Comparison of ENCODE assay signal across 28 mouse cellular contexts in the genomic region with DNA sequence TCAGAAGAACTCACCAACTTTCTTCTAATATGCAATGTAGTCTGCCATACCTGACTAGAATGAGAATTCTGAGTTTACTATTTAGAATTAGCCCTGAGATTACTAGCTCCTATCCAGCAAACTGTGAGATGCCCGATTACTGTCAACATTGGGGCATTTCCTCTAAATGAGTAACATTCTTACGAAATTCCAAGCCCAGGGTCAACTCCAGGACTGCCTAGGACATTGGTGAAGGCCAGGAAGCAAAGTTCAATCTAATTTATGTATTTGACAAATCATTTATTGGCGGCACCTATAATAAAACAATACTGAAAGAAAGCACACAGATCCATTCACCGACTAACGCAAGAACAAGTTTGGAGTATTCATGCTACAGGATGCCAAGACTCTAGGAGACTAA. TPM values are rescaled to one million over a fixed set of nuclear protein-coding genes. Genes with fewer than 3 reads are reported as not detected.
DNase-seq lines count a peak whose midpoint lies in the region; ATAC-seq and TF ChIP-seq lines count a peak whose summit lies in the region.
"Had no signal": no experiment of that assay in that cellular context is flagged by ENCODE, and none has a peak within 500 bp of the region (broad histone marks: within the 10 kb centered on the region; RNA-seq: fewer than 3 reads in every experiment).

No protein-coding gene starts in this region.

- DNase-seq in adrenal gland, adult 2 months = peak; percentile 62
- no peak for DNase-seq in adrenal gland, postnatal 4 days (ENCODE audit: low spot score in 2 of 2)
- peak; percentile 47 for DNase-seq in kidney, adult 2 months
- no peak for DNase-seq in kidney, postnatal 14 days
- DNase-seq in liver, adult 2 months (ENCODE audit: extremely low read depth, low read depth, low spot score) = peak; percentile 92
- DNase-seq in liver, postnatal 0 days = no peak
- DNase-seq: adrenal gland, postnatal 10 days; B cell, adult 2 months; cerebellum, adult 11-12 months; cerebellum, adult 2 months; cerebellum, adult 9-10 months; cerebellum, postnatal 10 days; cerebellum, postnatal 25 days had no signal

- 0 out of 2 replicates have a peak, but pooled peaks cover 2% of the 10 kb centered on the region for H3K4me1 ChIP-seq in kidney, adult 2 months (ENCODE audit: control insufficient read depth, insufficient read depth, low read length)
- H3K4me1 ChIP-seq in liver, adult 2 months (ENCODE audit: control insufficient read depth, insufficient read depth, low read length) = peaks cover 12% of the 10 kb centered on the region; the same call in 1 of the 2 replicates
- no peaks in the 10 kb centered on the region for H3K4me1 ChIP-seq in liver, postnatal 0 days (ENCODE audit: insufficient read depth)
- H3K4me1 ChIP-seq: embryonic facial prominence, embryonic 13.5 days; embryonic facial prominence, embryonic 15.5 days; forebrain, embryonic 10.5 days; forebrain, embryonic 12.5 days had no signal

- no peaks in the 10 kb centered on the region for H3K79me2 ChIP-seq in liver, adult 2 months (ENCODE audit: control insufficient read depth, insufficient read depth, low read length)

- no peaks in the 10 kb centered on the region for H3K36me3 ChIP-seq in kidney, adult 2 months (ENCODE audit: control insufficient read depth, insufficient read depth, low read length)
- H3K36me3 ChIP-seq in liver, adult 2 months (ENCODE audit: control insufficient read depth, insufficient read depth, low read length) = no peaks in the 10 kb centered on the region
- H3K36me3 ChIP-seq in liver, postnatal 0 days (replicated peaks; ENCODE audit: insufficient read depth, low read length) = no peaks in the 10 kb centered on the region
- H3K36me3 ChIP-seq: embryonic facial prominence, embryonic 13.5 days; embryonic facial prominence, embryonic 15.5 days; forebrain, embryonic 10.5 days; forebrain, embryonic 12.5 days; G1E had no signal

- no peak overlapping the region for H3K4me2 ChIP-seq in liver, postnatal 0 days (ENCODE audit: low read depth, low read length)
- H3K4me2 ChIP-seq: embryonic facial prominence, embryonic 13.5 days; embryonic facial prominence, embryonic 15.5 days; forebrain, embryonic 12.5 days had no signal

- TF ChIP-seq POLR2A in kidney, adult 2 months (IDR thresholded peaks at IDR 0.05; ENCODE audit: low read depth, low read length) = no peak
- no peak for TF ChIP-seq POLR2A in liver, adult 2 months (IDR thresholded peaks at IDR 0.05; ENCODE audit: extremely low read depth, insufficient read depth, low read length)

- 69% methylated on average over 5 of the region's 5 CpGs for WGBS in kidney, adult 2 months
- 31% methylated on average over 5 of the region's 5 CpGs for WGBS in liver, adult 2 months
- 66% methylated on average over 5 of the region's 5 CpGs for WGBS in liver, postnatal 0 days (ENCODE audit: insufficient replicate concordance)

- no peak for TF ChIP-seq CTCF in kidney, adult 2 months (conservative IDR thresholded peaks at IDR 0.05; ENCODE audit: insufficient read depth, insufficient read length, low read depth, low read length)
- no peak for TF ChIP-seq CTCF in liver, adult 2 months (IDR thresholded peaks at IDR 0.05; ENCODE audit: low read depth, low read length)
- TF ChIP-seq CTCF in liver, postnatal 0 days (IDR thresholded peaks at IDR 0.05; ENCODE audit: low read depth) = no peak

- no peak overlapping the region for H3K9ac ChIP-seq in liver, adult 2 months (ENCODE audit: low read depth, low read length)
- no peak overlapping the region for H3K9ac ChIP-seq in liver, postnatal 0 days (replicated peaks)
- H3K9ac ChIP-seq: embryonic facial prominence, embryonic 13.5 days; embryonic facial prominence, embryonic 15.5 days; forebrain, embryonic 12.5 days had no signal

- no peaks in the 10 kb centered on the region for H3K9me3 ChIP-seq in liver, postnatal 0 days (ENCODE audit: low read length)
- H3K9me3 ChIP-seq: embryonic facial prominence, embryonic 13.5 days; embryonic facial prominence, embryonic 15.5 days; forebrain, embryonic 10.5 days; forebrain, embryonic 12.5 days; G1E had no signal

- H3K4me3 ChIP-seq in kidney, adult 2 months (ENCODE audit: insufficient read depth, low read depth, low read length) = no peak overlapping the region
- H3K4me3 ChIP-seq in liver, adult 2 months (ENCODE audit: insufficient read depth, low read depth, low read length) = no peak overlapping the region
- no peak overlapping the region for H3K4me3 ChIP-seq in liver, postnatal 0 days (ENCODE audit: low read depth, low read length)
- H3K4me3 ChIP-seq: embryonic facial prominence, embryonic 13.5 days; embryonic facial prominence, embryonic 15.5 days; erythroblast, embryonic 14.5 days; forebrain, embryonic 10.5 days; forebrain, embryonic 12.5 days had no signal

- no peak for ATAC-seq in liver, postnatal 0 days
- ATAC-seq: activated CD4-positive, CD25-positive, alpha-beta regulatory T cell, adult 4 months; CD4-positive, CD25-positive, alpha-beta regulatory T cell, adult 4 months; forebrain, embryonic 14.5 days; forebrain, embryonic 16.5 days; Patski had no signal

- H3K27ac ChIP-seq in kidney, adult 2 months (ENCODE audit: insufficient read depth, low read depth, low read length) = no peak overlapping the region
- H3K27ac ChIP-seq in liver, adult 2 months (replicated peaks; ENCODE audit: insufficient read depth, low read depth, low read length) = peak overlapping the region; percentile 16; the same call in 1 of the 2 replicates
- H3K27ac ChIP-seq in liver, postnatal 0 days (ENCODE audit: low read depth) = no peak overlapping the region
- H3K27ac ChIP-seq: embryonic facial prominence, embryonic 13.5 days; embryonic facial prominence, embryonic 15.5 days; forebrain, embryonic 10.5 days; forebrain, embryonic 12.5 days had no signal

- no peak for TF ChIP-seq EP300 in liver, postnatal 0 days (IDR thresholded peaks at IDR 0.05; ENCODE audit: low read depth)

- no peaks in the 10 kb centered on the region for H3K27me3 ChIP-seq in kidney, adult 2 months (replicated peaks; ENCODE audit: control insufficient read depth, insufficient read depth, low read length)
- no peaks in the 10 kb centered on the region for H3K27me3 ChIP-seq in liver, adult 2 months (ENCODE audit: control insufficient read depth, insufficient read depth, low read length)
- H3K27me3 ChIP-seq in liver, postnatal 0 days (ENCODE audit: insufficient read depth, low read length) = no peaks in the 10 kb centered on the region
- H3K27me3 ChIP-seq: embryonic facial prominence, embryonic 13.5 days; embryonic facial prominence, embryonic 15.5 days; forebrain, embryonic 12.5 days; Patski had no signal

RNA-seq across cellular contexts. Expression of gene Dhcr24, which starts 21.1 kb away (rescaled TPM):
- total RNA-seq in adrenal gland, adult 2 months (2021) = 100 to 1,000 TPM in 1 of 2 experiments, 10 to 100 TPM in 1; 86.6 to 366 TPM
- polyA plus RNA-seq in adrenal gland, adult 2 months (2012; rRNA removed) = 253 and 508 TPM in 2 replicates
- total RNA-seq in adrenal gland, postnatal 4 days (2021) = 10 to 100 TPM; 51.2 to 70.5 TPM
- 242 and 276 TPM in 2 replicates for polyA plus RNA-seq in kidney, adult 2 months (2012; rRNA removed)
- total RNA-seq in liver, adult 2 months (2014; rRNA removed) = 253 and 456 TPM in 2 replicates
- 676 and 851 TPM in 2 replicates for polyA plus RNA-seq in liver, adult 2 months (2012; rRNA removed)
- 13.6 and 17.1 TPM in 2 replicates for polyA plus RNA-seq in liver, postnatal 0 days (2015; fragmentation: Nextera tagmentation; extraction: Ambion mirVana)

RNA-seq across cellular contexts. Expression of gene Bsnd, which starts 47.7 kb away (rescaled TPM):
- not detected for total RNA-seq in adrenal gland, adult 2 months (2021)
- polyA plus RNA-seq in adrenal gland, adult 2 months (2012; rRNA removed) = 0.07 and 0.08 TPM in 2 replicates
- 1 to 10 TPM in 1 of 2 experiments, under 1 TPM in 1; 0.11 to 3.7 TPM for total RNA-seq in adrenal gland, postnatal 4 days (2021)
- 73.6 and 78.1 TPM in 2 replicates for polyA plus RNA-seq in kidney, adult 2 months (2012; rRNA removed)
- total RNA-seq in liver, adult 2 months (2014; rRNA removed) = not detected in 2 replicates
- not detected in 2 replicates for polyA plus RNA-seq in liver, adult 2 months (2012; rRNA removed)
- not detected in 2 replicates for polyA plus RNA-seq in liver, postnatal 0 days (2015; fragmentation: Nextera tagmentation; extraction: Ambion mirVana)
- total RNA-seq: adrenal gland, adult 18-20 months; adrenal gland, postnatal 10 days had no signal
- polyA plus RNA-seq: activated CD4-positive, CD25-positive, alpha-beta regulatory T cell, adult 4 months; CD4-positive, CD25-positive, alpha-beta regulatory T cell, adult 4 months; cortical plate, adult 2 months; embryonic facial prominence, embryonic 11.5 days; embryonic facial prominence, embryonic 13.5 days; erythroblast, embryonic 14.5 days; forebrain, embryonic 10.5 days; forebrain, embryonic 12.5 days; forebrain, embryonic 14.5 days; forebrain, embryonic 16.5 days; frontal cortex, adult 2 months; G1E had no signal

Comparison
In these comparisons a context has a peak if more than half of its experiments do, and no peak if none do; other contexts are left out.
1. DNase-seq: peak in adrenal gland, adult 2 months (single experiment), kidney, adult 2 months (single experiment) and liver, adult 2 months (single experiment); none in adrenal gland, postnatal 4 days (0 of 2), kidney, postnatal 14 days (single experiment) and liver, postnatal 0 days (single experiment).
2. RNA of gene Dhcr24, which starts 21.1 kb away (polyA plus RNA-seq): 676 to 851 TPM in liver, adult 2 months, 253 to 508 TPM in adrenal gland, adult 2 months and 242 to 276 TPM in kidney, adult 2 months; 13.6 to 17.1 TPM in liver, postnatal 0 days; every median in the first group is over 10 times any median in the second.
3. RNA of gene Bsnd, which starts 47.7 kb away (polyA plus RNA-seq): 73.6 to 78.1 TPM in kidney, adult 2 months; 0.07 to 0.08 TPM in adrenal gland, adult 2 months, not detected in liver, adult 2 months and not detected in liver, postnatal 0 days; every median in the first group is over 10 times any median in the second.